Mouse (Mus musculus): ENCODE data around the gene Spo11.

GRCm38 (mm10) chr2:173011440-173011839 is 33.9 kb downstream of the Spo11 start:
- TF ChIP-seq CTCF (IDR thresholded peaks at IDR 0.05; ENCODE audit: low read depth) = no peak
- TF ChIP-seq EP300 (IDR thresholded peaks at IDR 0.05; ENCODE audit: low read depth) = no peak
